Mouse (Mus musculus): ENCODE data around the gene Itga6. TPM values are rescaled to one million over a fixed set of nuclear protein-coding genes. Genes with fewer than 3 reads are reported as not detected.
A peak's percentile ranks its signal among the peaks of the same experiment; 100 is the strongest.
"Not testable (repeated sequence)": the region's sequence is repeated elsewhere in the genome, so short reads cannot be mapped to it uniquely, and the experiment has no call there.

Gene Itga6
- polyA plus RNA-seq, 1 experiment from 2014 or later: 45.0 TPM

GRCm38 (mm10) chr2:71834371-71834770, 89.0 kb downstream of the Itga6 start:
- H3K9me3 ChIP-seq (replicated peaks; ENCODE audit: control insufficient read depth, low read length): no peaks in the 10 kb centered on the region
- no peaks in the 10 kb centered on the region for H3K36me3 ChIP-seq (replicated peaks; ENCODE audit: control insufficient read depth, insufficient read depth, low read depth, low read length)
- H3K27me3 ChIP-seq (ENCODE audit: control insufficient read depth, insufficient read depth, low read length): no peaks in the 10 kb centered on the region
- no peak overlapping the region for H3K27ac ChIP-seq (replicated peaks; ENCODE audit: low read depth, low read length)
- no peak for DNase-seq (ENCODE audit: low spot score)
- no peaks in the 10 kb centered on the region for H3K4me1 ChIP-seq (ENCODE audit: control insufficient read depth, insufficient read depth, low read length)
- H3K9ac ChIP-seq (replicated peaks; ENCODE audit: low read length): no peak overlapping the region
- H3K4me3 ChIP-seq (ENCODE audit: low read depth, low read length): no peak overlapping the region
- 61% methylated on average over 7 of the region's 7 CpGs for WGBS
- no peak overlapping the region for H3K4me2 ChIP-seq (ENCODE audit: low read depth, low read length)
- ATAC-seq (replicated peaks; ENCODE audit: insufficient number of reproducible peaks, low FRiP score, low TSS enrichment, low read depth): no peak

- no peaks in the 10 kb centered on the region for H3K27me3 ChIP-seq (ENCODE audit: control insufficient read depth, insufficient read depth, low read length)
- no peaks in the 10 kb centered on the region for H3K9me3 ChIP-seq (replicated peaks; ENCODE audit: control insufficient read depth, low read length)
- no peak overlapping the region for H3K4me2 ChIP-seq (ENCODE audit: low read depth, low read length)
- ATAC-seq (replicated peaks; ENCODE audit: insufficient number of reproducible peaks, low FRiP score, low TSS enrichment, low read depth) (no peak), DNase-seq (ENCODE audit: low spot score) (no peak)
- no peak overlapping the region for H3K9ac ChIP-seq (replicated peaks; ENCODE audit: low read length)
- 73% methylated on average over 8 of the region's 8 CpGs for WGBS
- H3K4me3 ChIP-seq (ENCODE audit: low read depth, low read length): no peak overlapping the region
- H3K4me1 ChIP-seq (ENCODE audit: control insufficient read depth, insufficient read depth, low read length): no peaks in the 10 kb centered on the region
- H3K36me3 ChIP-seq (replicated peaks; ENCODE audit: control insufficient read depth, insufficient read depth, low read depth, low read length): no peaks in the 10 kb centered on the region
- H3K27ac ChIP-seq (replicated peaks; ENCODE audit: low read depth, low read length): no peak overlapping the region
Measured at GRCm38 (mm10) chr2:71835556-71835955, 90.1 kb downstream of the Itga6 start.

GRCm38 (mm10) chr2:71836232-71836631, 90.8 kb downstream of the Itga6 start:
- no peak overlapping the region for H3K9ac ChIP-seq (replicated peaks; ENCODE audit: low read length)
- no peaks in the 10 kb centered on the region for H3K27me3 ChIP-seq (ENCODE audit: control insufficient read depth, insufficient read depth, low read length)
- H3K4me3 ChIP-seq (ENCODE audit: low read depth, low read length): no peak overlapping the region
- ATAC-seq (replicated peaks; ENCODE audit: insufficient number of reproducible peaks, low FRiP score, low TSS enrichment, low read depth): no peak
- H3K4me1 ChIP-seq (ENCODE audit: control insufficient read depth, insufficient read depth, low read length): no peaks in the 10 kb centered on the region
- H3K27ac ChIP-seq (replicated peaks; ENCODE audit: low read depth, low read length): no peak overlapping the region
- no peaks in the 10 kb centered on the region for H3K36me3 ChIP-seq (replicated peaks; ENCODE audit: control insufficient read depth, insufficient read depth, low read depth, low read length)
- H3K9me3 ChIP-seq (replicated peaks; ENCODE audit: control insufficient read depth, low read length): no peaks in the 10 kb centered on the region
- WGBS: 70% methylated on average over 4 of the region's 4 CpGs
- H3K4me2 ChIP-seq (ENCODE audit: low read depth, low read length): no peak overlapping the region
- no peak for DNase-seq (ENCODE audit: low spot score)

- H3K27me3 ChIP-seq (ENCODE audit: control insufficient read depth, insufficient read depth, low read length): no peaks in the 10 kb centered on the region
- WGBS: 50% methylated on average over 4 of the region's 4 CpGs
- ATAC-seq (replicated peaks; ENCODE audit: insufficient number of reproducible peaks, low FRiP score, low TSS enrichment, low read depth) (no peak), DNase-seq (ENCODE audit: low spot score) (no peak)
- no peak overlapping the region for H3K4me2 ChIP-seq (ENCODE audit: low read depth, low read length)
- no peak overlapping the region for H3K4me3 ChIP-seq (ENCODE audit: low read depth, low read length)
- no peaks in the 10 kb centered on the region for H3K36me3 ChIP-seq (replicated peaks; ENCODE audit: control insufficient read depth, insufficient read depth, low read depth, low read length)
- H3K27ac ChIP-seq (replicated peaks; ENCODE audit: low read depth, low read length): no peak overlapping the region
- H3K9ac ChIP-seq (replicated peaks; ENCODE audit: low read length): no peak overlapping the region
- no peaks in the 10 kb centered on the region for H3K4me1 ChIP-seq (ENCODE audit: control insufficient read depth, insufficient read depth, low read length)
- H3K9me3 ChIP-seq (replicated peaks; ENCODE audit: control insufficient read depth, low read length): no peaks in the 10 kb centered on the region
Measured at GRCm38 (mm10) chr2:71837261-71837660, 91.8 kb downstream of the Itga6 start.

GRCm38 (mm10) chr2:71837791-71838190, 92.4 kb downstream of the Itga6 start:
- Histone ChIP-seq H3K4me1 (ENCODE audit: control insufficient read depth, insufficient read depth, low read length) (no peaks in the 10 kb centered on the region), H3K9me3 (replicated peaks; ENCODE audit: control insufficient read depth, low read length) (no peaks in the 10 kb centered on the region), H3K27ac (replicated peaks; ENCODE audit: low read depth, low read length) (no peak overlapping the region), H3K4me3 (ENCODE audit: low read depth, low read length) (no peak overlapping the region), H3K27me3 (ENCODE audit: control insufficient read depth, insufficient read depth, low read length) (no peaks in the 10 kb centered on the region), H3K4me2 (ENCODE audit: low read depth, low read length) (no peak overlapping the region), H3K36me3 (replicated peaks; ENCODE audit: control insufficient read depth, insufficient read depth, low read depth, low read length) (no peaks in the 10 kb centered on the region), H3K9ac (replicated peaks; ENCODE audit: low read length) (no peak overlapping the region)
- peak; percentile 86 for DNase-seq (ENCODE audit: low spot score)
- ATAC-seq (replicated peaks; ENCODE audit: insufficient number of reproducible peaks, low FRiP score, low TSS enrichment, low read depth): no peak
- WGBS: 36% methylated on average over 6 of the region's 6 CpGs

- Histone ChIP-seq H3K4me2 (ENCODE audit: low read depth, low read length) (no peak overlapping the region), H3K36me3 (replicated peaks; ENCODE audit: control insufficient read depth, insufficient read depth, low read depth, low read length) (no peaks in the 10 kb centered on the region), H3K27ac (replicated peaks; ENCODE audit: low read depth, low read length) (no peak overlapping the region), H3K9ac (replicated peaks; ENCODE audit: low read length) (no peak overlapping the region), H3K27me3 (ENCODE audit: control insufficient read depth, insufficient read depth, low read length) (no peaks in the 10 kb centered on the region), H3K4me1 (ENCODE audit: control insufficient read depth, insufficient read depth, low read length) (no peaks in the 10 kb centered on the region), H3K4me3 (ENCODE audit: low read depth, low read length) (no peak overlapping the region), H3K9me3 (replicated peaks; ENCODE audit: control insufficient read depth, low read length) (no peaks in the 10 kb centered on the region)
- WGBS: 82% methylated on average over 9 of the region's 9 CpGs
- no peak for ATAC-seq (replicated peaks; ENCODE audit: insufficient number of reproducible peaks, low FRiP score, low TSS enrichment, low read depth)
- DNase-seq (ENCODE audit: low spot score): no peak
Measured at GRCm38 (mm10) chr2:71843316-71843715, 97.9 kb downstream of the Itga6 start.

GRCm38 (mm10) chr2:71844906-71845305, 99.5 kb downstream of the Itga6 start:
- Histone ChIP-seq H3K27ac (replicated peaks; ENCODE audit: low read depth, low read length) (no peak overlapping the region), H3K4me1 (ENCODE audit: control insufficient read depth, insufficient read depth, low read length) (no peaks in the 10 kb centered on the region), H3K9ac (replicated peaks; ENCODE audit: low read length) (no peak overlapping the region), H3K4me2 (ENCODE audit: low read depth, low read length) (no peak overlapping the region), H3K36me3 (replicated peaks; ENCODE audit: control insufficient read depth, insufficient read depth, low read depth, low read length) (no peaks in the 10 kb centered on the region), H3K27me3 (ENCODE audit: control insufficient read depth, insufficient read depth, low read length) (no peaks in the 10 kb centered on the region), H3K4me3 (ENCODE audit: low read depth, low read length) (no peak overlapping the region), H3K9me3 (replicated peaks; ENCODE audit: control insufficient read depth, low read length) (no peaks in the 10 kb centered on the region)
- 88% methylated on average over 6 of the region's 6 CpGs for WGBS
- DNase-seq (ENCODE audit: low spot score): no peak
- no peak for ATAC-seq (replicated peaks; ENCODE audit: insufficient number of reproducible peaks, low FRiP score, low TSS enrichment, low read depth)

GRCm38 (mm10) chr2:71852161-71852560, 106.7 kb downstream of the Itga6 start:
- H3K27ac ChIP-seq (replicated peaks; ENCODE audit: low read depth, low read length); H3K9me3 ChIP-seq (replicated peaks; ENCODE audit: control insufficient read depth, low read length); H3K4me1 ChIP-seq (ENCODE audit: control insufficient read depth, insufficient read depth, low read length); H3K9ac ChIP-seq (replicated peaks; ENCODE audit: low read length); H3K27me3 ChIP-seq (ENCODE audit: control insufficient read depth, insufficient read depth, low read length); DNase-seq (ENCODE audit: low spot score); ATAC-seq (replicated peaks; ENCODE audit: insufficient number of reproducible peaks, low FRiP score, low TSS enrichment, low read depth); H3K4me2 ChIP-seq (ENCODE audit: low read depth, low read length); H3K4me3 ChIP-seq (ENCODE audit: low read depth, low read length); H3K36me3 ChIP-seq (replicated peaks; ENCODE audit: control insufficient read depth, insufficient read depth, low read depth, low read length): not testable (repeated sequence)
- 8% methylated on average over 6 of the region's 8 CpGs for WGBS

Measured in embryonic facial prominence, embryonic 11.5 days (tissue).